Mouse (Mus musculus) hindbrain, embryonic 15.5 days (tissue): Measurements from ENCODE around the gene 2310034G01Rik. TPM values are rescaled to one million over a fixed set of nuclear protein-coding genes. Genes with fewer than 3 reads are reported as not detected.

Experiments
- ATAC-seq: fragments of 200-750 bp; cut with Nextera tagmentation; 2 replicates; pipeline ENCODE4 v1.8.0; 2017; ENCODE audit warnings: low read depth, moderate number of reproducible peaks, moderate TSS enrichment; ENCODE audit not compliant: low FRiP score
- H3K27ac ChIP-seq: fragments of 300-500 bp; sonication (generic); replicated peaks from 2 replicates; pipeline ENCODE4 v1.5.1; 2015; ENCODE audit warnings: mild to moderate bottlenecking, inconsistent platforms
- H3K27me3 ChIP-seq: fragments of 300-500 bp; sonication (generic); 2 replicates; pipeline ENCODE4 v1.6.1; 2015; ENCODE audit warnings: control low read depth, inconsistent platforms
- H3K36me3 ChIP-seq: fragments of 300-500 bp; sonication (generic); 2 replicates; pipeline ENCODE4 v1.6.1; 2015; ENCODE audit warnings: control low read depth, inconsistent platforms
- H3K4me1 ChIP-seq: fragments of 300-500 bp; sonication (generic); replicated peaks from 2 replicates; pipeline ENCODE4 v1.6.1; 2015; ENCODE audit warnings: control low read depth, inconsistent platforms
- H3K4me2 ChIP-seq: fragments of 300-500 bp; sonication (generic); 2 replicates; pipeline ENCODE4 v1.6.1; 2015; ENCODE audit warnings: moderate library complexity, mild to moderate bottlenecking, inconsistent platforms
- H3K4me3 ChIP-seq: fragments of 300-500 bp; sonication (generic); 2 replicates; pipeline ENCODE4 v1.5.1; 2015; ENCODE audit warnings: mild to moderate bottlenecking, inconsistent platforms
- H3K9ac ChIP-seq: fragments of 300-500 bp; sonication (generic); 2 replicates; pipeline ENCODE4 v1.6.1; 2015; ENCODE audit warnings: inconsistent platforms
- H3K9me3 ChIP-seq: fragments of 300-500 bp; sonication (generic); 2 replicates; pipeline ENCODE4 v1.6.1; 2016; ENCODE audit warnings: control low read depth, inconsistent platforms
- WGBS: fragments of 180-500 bp; shearing (Covaris S2); methylation state at CpG from one replicate; pipeline ENCODE4 v1.1.7; 2015; 5-methylcytosine and 5-hydroxymethylcytosine counted together
- polyA plus RNA-seq: library from polyadenylated mRNA; unstranded; fragments of >200 nt; fragmentation: Nextera tagmentation; extraction: Ambion mirVana; gene quantifications from 2 replicates; pipeline ENCODE4 v1.2.1, GENCODE M21; 2015

2310034G01Rik gene
- polyA plus RNA-seq, 1 experiment from 2014 or later: 2.3 TPM

GRCm38 (mm10) chr19:46332721-46333339 lies 17.3 kb downstream of the 2310034G01Rik start:
- no peak for ATAC-seq
- H3K4me2 ChIP-seq: no peak overlapping the region
- H3K9ac ChIP-seq: no peak overlapping the region
- H3K27me3 ChIP-seq: no peaks in the 10 kb centered on the region
- no peaks in the 10 kb centered on the region for H3K9me3 ChIP-seq
- peaks cover 15% of the 10 kb centered on the region for H3K36me3 ChIP-seq
- WGBS: 36% methylated on average over 7 of the region's 7 CpGs
- H3K4me1 ChIP-seq: peaks cover 38% of the 10 kb centered on the region
- no peak overlapping the region for H3K4me3 ChIP-seq
- H3K27ac ChIP-seq: no peak overlapping the region

- no peak for ATAC-seq
- H3K27ac ChIP-seq: no peak overlapping the region
- no peak overlapping the region for H3K4me3 ChIP-seq
- no peak overlapping the region for H3K4me2 ChIP-seq
- peaks cover 38% of the 10 kb centered on the region for H3K4me1 ChIP-seq
- H3K9ac ChIP-seq: no peak overlapping the region
- H3K27me3 ChIP-seq: no peaks in the 10 kb centered on the region
- H3K36me3 ChIP-seq: peaks cover 15% of the 10 kb centered on the region
- 79% methylated on average over 3 of the region's 3 CpGs for WGBS
- H3K9me3 ChIP-seq: no peaks in the 10 kb centered on the region
These were observed 18.2 kb downstream of the 2310034G01Rik start for GRCm38 (mm10) chr19:46331936-46332335.

GRCm38 (mm10) chr19:46331326-46331725 lies 18.8 kb downstream of the 2310034G01Rik start:
- H3K27ac ChIP-seq: no peak overlapping the region
- H3K4me2 ChIP-seq: no peak overlapping the region
- H3K27me3 ChIP-seq: no peaks in the 10 kb centered on the region
- ATAC-seq: no peak
- peaks cover 15% of the 10 kb centered on the region for H3K36me3 ChIP-seq
- H3K9ac ChIP-seq: no peak overlapping the region
- no peak overlapping the region for H3K4me3 ChIP-seq
- H3K4me1 ChIP-seq: peaks cover 36% of the 10 kb centered on the region
- 91% methylated on average over 14 of the region's 14 CpGs for WGBS
- no peaks in the 10 kb centered on the region for H3K9me3 ChIP-seq

- H3K27ac ChIP-seq: no peak overlapping the region
- WGBS: 94% methylated on average over 12 of the region's 12 CpGs
- no peaks in the 10 kb centered on the region for H3K27me3 ChIP-seq
- H3K36me3 ChIP-seq: peaks cover 15% of the 10 kb centered on the region
- no peaks in the 10 kb centered on the region for H3K9me3 ChIP-seq
- H3K4me1 ChIP-seq: peaks cover 36% of the 10 kb centered on the region
- no peak overlapping the region for H3K4me2 ChIP-seq
- ATAC-seq: no peak
- H3K9ac ChIP-seq: no peak overlapping the region
- H3K4me3 ChIP-seq: no peak overlapping the region
These were observed 19.4 kb downstream of the 2310034G01Rik start for GRCm38 (mm10) chr19:46330696-46331095.

GRCm38 (mm10) chr19:46329951-46330350 lies 20.2 kb downstream of the 2310034G01Rik start:
- H3K27me3 ChIP-seq: no peaks in the 10 kb centered on the region
- no peak overlapping the region for H3K27ac ChIP-seq
- H3K4me2 ChIP-seq: peak overlapping the region; percentile 97
- H3K36me3 ChIP-seq: peaks cover 15% of the 10 kb centered on the region
- WGBS: 5% methylated on average over 16 of the region's 16 CpGs
- peak overlapping the region; percentile 57 for H3K4me3 ChIP-seq
- no peaks in the 10 kb centered on the region for H3K9me3 ChIP-seq
- peaks cover 44% of the 10 kb centered on the region for H3K4me1 ChIP-seq
- no peak overlapping the region for H3K9ac ChIP-seq
- ATAC-seq: no peak

GRCm38 (mm10) chr19:46329031-46329641 lies 21.0 kb downstream of the 2310034G01Rik start:
- Histone ChIP-seq H3K9ac (peak overlapping the region; percentile 67), H3K4me1 (peaks cover 52% of the 10 kb centered on the region), H3K27ac (peak overlapping the region; percentile 97), H3K27me3 (0 out of 2 replicates have a peak, but pooled peaks cover 2% of the 10 kb centered on the region), H3K36me3 (peaks cover 15% of the 10 kb centered on the region), H3K4me3 (peak overlapping the region; percentile 57), H3K9me3 (no peaks in the 10 kb centered on the region), H3K4me2 (peak overlapping the region; percentile 97)
- ATAC-seq: peak; percentile 2; the same call in 1 of the 2 replicates
- 1% methylated on average over 54 of the region's 54 CpGs for WGBS

GRCm38 (mm10) chr19:46328081-46329030 lies 21.7 kb downstream of the 2310034G01Rik start, which contains the start of gene Fbxl15:
TSS of gene Fbxl15 (plus strand) at chr19:46328184.
- Histone ChIP-seq H3K27me3 (0 out of 2 replicates have a peak, but pooled peaks cover 2% of the 10 kb centered on the region), H3K4me1 (peaks cover 58% of the 10 kb centered on the region), H3K4me3 (peak within 1 kb of the TSS; percentile 57), H3K4me2 (peak within 1 kb of the TSS; percentile 97), H3K9me3 (no peaks in the 10 kb centered on the region), H3K9ac (peak within 1 kb of the TSS; percentile 67), H3K27ac (peak within 1 kb of the TSS; percentile 97), H3K36me3 (peaks cover 15% of the 10 kb centered on the region)
- ATAC-seq: peak; percentile 88
- under 1% methylated on average over 80 of the region's 81 CpGs for WGBS

GRCm38 (mm10) chr19:46327531-46328064 lies 22.5 kb downstream of the 2310034G01Rik start:
- WGBS: 26% methylated on average over 14 of the region's 14 CpGs
- H3K4me3 ChIP-seq: peak overlapping the region; percentile 57

GRCm38 (mm10) chr19:46326756-46327305 lies 23.3 kb downstream of the 2310034G01Rik start, which contains the start of gene Psd:
TSS of gene Psd (minus strand) at chr19:46327156.
- H3K4me3 ChIP-seq: peak within 1 kb of the TSS; percentile 57
- H3K4me1 ChIP-seq: peaks cover 68% of the 10 kb centered on the region
- peak within 1 kb of the TSS; percentile 97 for H3K4me2 ChIP-seq
- H3K27ac ChIP-seq: peak within 1 kb of the TSS; percentile 97
- WGBS: under 1% methylated on average over 35 of the region's 35 CpGs
- H3K27me3 ChIP-seq: 0 out of 2 replicates have a peak, but pooled peaks cover 2% of the 10 kb centered on the region
- ATAC-seq: no peak
- peaks cover 11% of the 10 kb centered on the region for H3K36me3 ChIP-seq
- peak within 1 kb of the TSS; percentile 67 for H3K9ac ChIP-seq
- no peaks in the 10 kb centered on the region for H3K9me3 ChIP-seq

More at GRCm38 (mm10) chr19:46327531-46328064, 22.5 kb downstream of the 2310034G01Rik start:
- H3K27ac ChIP-seq: peak overlapping the region; percentile 97
- no peaks in the 10 kb centered on the region for H3K9me3 ChIP-seq
- ATAC-seq: no peak
- H3K27me3 ChIP-seq: 0 out of 2 replicates have a peak, but pooled peaks cover 2% of the 10 kb centered on the region
- peak overlapping the region; percentile 97 for H3K4me2 ChIP-seq
- peaks cover 15% of the 10 kb centered on the region for H3K36me3 ChIP-seq
- peak overlapping the region; percentile 67 for H3K9ac ChIP-seq
- H3K4me1 ChIP-seq: peaks cover 60% of the 10 kb centered on the region

GRCm38 (mm10) chr19:46326019-46326755 lies 23.9 kb downstream of the 2310034G01Rik start:
- peak; percentile 1; the same call in 1 of the 2 replicates for ATAC-seq
- 2% methylated on average over 24 of the region's 29 CpGs for WGBS
- Histone ChIP-seq H3K27me3 (0 out of 2 replicates have a peak, but pooled peaks cover 2% of the 10 kb centered on the region), H3K9ac (peak overlapping the region; percentile 67), H3K4me3 (peak overlapping the region; percentile 57), H3K36me3 (peaks cover 6% of the 10 kb centered on the region), H3K4me1 (peaks cover 75% of the 10 kb centered on the region), H3K27ac (peak overlapping the region; percentile 97), H3K9me3 (no peaks in the 10 kb centered on the region), H3K4me2 (peak overlapping the region; percentile 97)
